Mouse (Mus musculus) layer of hippocampus, postnatal 25 days (tissue): Measurements from ENCODE around the gene Ddah1. TPM values are rescaled to one million over a fixed set of nuclear protein-coding genes. Genes with fewer than 3 reads are reported as not detected.
"Not testable (repeated sequence)": the region's sequence is repeated elsewhere in the genome, so short reads cannot be mapped to it uniquely, and the experiment has no call there.

Experiments
- DNase-seq, 2 experiments: peaks; one replicate each; pipeline ENCODE4 v3.0.0; 2022; ENCODE audit warnings: mixed read lengths in 2 of 2, low spot score in 1 of 2; ENCODE audit errors: extremely low spot score in 1 of 2
- total RNA-seq, 2 experiments: library from RNA; stranded (reverse); gene quantifications; 2 replicates each; pipeline ENCODE4 v1.2.3; 2021

Gene Ddah1
- total RNA-seq, 2 experiments from 2014 or later: 51.2 to 54.6 TPM

GRCm38 (mm10) chr3:145853713-145854112 lies 95.2 kb downstream of the Ddah1 start:
- no peak for DNase-seq

GRCm38 (mm10) chr3:145854427-145854826 lies 96.0 kb downstream of the Ddah1 start:
- DNase-seq: no peak

GRCm38 (mm10) chr3:145855299-145855698 lies 96.8 kb downstream of the Ddah1 start:
- no peak for DNase-seq

GRCm38 (mm10) chr3:145858388-145858787 lies 99.9 kb downstream of the Ddah1 start:
- no peak for DNase-seq

GRCm38 (mm10) chr3:145862521-145862920 lies 104.0 kb downstream of the Ddah1 start:
- no peak for DNase-seq

GRCm38 (mm10) chr3:145864033-145864712 lies 105.7 kb downstream of the Ddah1 start:
- no peak for DNase-seq

GRCm38 (mm10) chr3:145864713-145865233 lies 106.3 kb downstream of the Ddah1 start:
- DNase-seq: no peak

- no peak for DNase-seq
Measured at GRCm38 (mm10) chr3:145872680-145873079, 114.2 kb downstream of the Ddah1 start.

GRCm38 (mm10) chr3:145873271-145873670 lies 114.8 kb downstream of the Ddah1 start:
- DNase-seq: no peak

- DNase-seq: no peak
Measured at GRCm38 (mm10) chr3:145874126-145874525, 115.7 kb downstream of the Ddah1 start.

GRCm38 (mm10) chr3:145876120-145876519 lies 117.6 kb downstream of the Ddah1 start:
- no peak for DNase-seq

GRCm38 (mm10) chr3:145878867-145879266 lies 120.4 kb downstream of the Ddah1 start:
- not testable (repeated sequence) for DNase-seq

- no peak for DNase-seq
Measured at GRCm38 (mm10) chr3:145880335-145880734, 121.9 kb downstream of the Ddah1 start.

GRCm38 (mm10) chr3:145882076-145882874 lies 123.8 kb downstream of the Ddah1 start:
- no peak for DNase-seq

GRCm38 (mm10) chr3:145883233-145883632 lies 124.8 kb downstream of the Ddah1 start:
- no peak for DNase-seq

- no peak for DNase-seq
Measured at GRCm38 (mm10) chr3:145885376-145885775, 126.9 kb downstream of the Ddah1 start.

GRCm38 (mm10) chr3:145885851-145886464 lies 127.5 kb downstream of the Ddah1 start:
- no peak for DNase-seq

- no peak for DNase-seq
Measured at GRCm38 (mm10) chr3:145887430-145887971, 129.0 kb downstream of the Ddah1 start.

GRCm38 (mm10) chr3:145890346-145891132 lies 132.1 kb downstream of the Ddah1 start:
- DNase-seq: no peak

GRCm38 (mm10) chr3:145892451-145892850 lies 134.0 kb downstream of the Ddah1 start:
- no peak for DNase-seq
